Mouse (Mus musculus): ENCODE data around the gene Nfe2l1. TPM values are rescaled to one million over a fixed set of nuclear protein-coding genes. Genes with fewer than 3 reads are reported as not detected.

Nfe2l1 gene
- polyA plus RNA-seq, 1 experiment from 2014 or later, result 51.8 TPM

- H3K27me3 ChIP-seq (replicated peaks; ENCODE audit: insufficient read depth, low read length), result no peaks in the 10 kb centered on the region
- H3K9ac ChIP-seq (replicated peaks; ENCODE audit: low read depth), result no peak overlapping the region
- H3K27ac ChIP-seq (ENCODE audit: low read length), result no peak overlapping the region
- H3K36me3 ChIP-seq (ENCODE audit: insufficient read depth, low read length), result peaks cover 46% of the 10 kb centered on the region
- peaks cover 32% of the 10 kb centered on the region; the same call in 1 of the 2 replicates for H3K4me1 ChIP-seq (ENCODE audit: insufficient read depth, low read depth, low read length)
- no peak for ATAC-seq
- no peaks in the 10 kb centered on the region for H3K9me3 ChIP-seq (ENCODE audit: low read length)
- TF ChIP-seq CTCF (IDR thresholded peaks at IDR 0.05) (no peak), EP300 (IDR thresholded peaks at IDR 0.05) (no peak)
- DNase-seq (ENCODE audit: low spot score), result no peak
- no peak overlapping the region for H3K4me3 ChIP-seq (ENCODE audit: low read depth, low read length)
- WGBS, result 87% methylated on average over 10 of the region's 10 CpGs
- no peak overlapping the region for H3K4me2 ChIP-seq (replicated peaks; ENCODE audit: low read depth, low read length)
Measured at GRCm38 (mm10) chr11:96821956-96822355, 7.8 kb downstream of the Nfe2l1 start.

GRCm38 (mm10) chr11:96818128-96818710, 11.5 kb downstream of the Nfe2l1 start:
- Histone ChIP-seq H3K9ac (replicated peaks; ENCODE audit: low read depth) (no peak overlapping the region), H3K4me1 (ENCODE audit: insufficient read depth, low read depth, low read length) (0 out of 2 replicates have a peak, but pooled peaks cover under 1% of the 10 kb centered on the region), H3K4me2 (replicated peaks; ENCODE audit: low read depth, low read length) (no peak overlapping the region), H3K9me3 (ENCODE audit: low read length) (no peaks in the 10 kb centered on the region), H3K36me3 (ENCODE audit: insufficient read depth, low read length) (peaks cover 46% of the 10 kb centered on the region), H3K4me3 (ENCODE audit: low read depth, low read length) (no peak overlapping the region), H3K27me3 (replicated peaks; ENCODE audit: insufficient read depth, low read length) (no peaks in the 10 kb centered on the region), H3K27ac (ENCODE audit: low read length) (no peak overlapping the region)
- WGBS, result 80% methylated on average over 8 of the region's 8 CpGs
- no peak for DNase-seq (ENCODE audit: low spot score)
- ATAC-seq, result no peak
- TF ChIP-seq EP300 (IDR thresholded peaks at IDR 0.05), result no peak

GRCm38 (mm10) chr11:96816979-96817378, 12.8 kb downstream of the Nfe2l1 start:
- Histone ChIP-seq H3K9ac (replicated peaks; ENCODE audit: low read depth) (no peak overlapping the region), H3K27ac (ENCODE audit: low read length) (no peak overlapping the region), H3K4me1 (ENCODE audit: insufficient read depth, low read depth, low read length) (no peaks in the 10 kb centered on the region), H3K36me3 (ENCODE audit: insufficient read depth, low read length) (peaks cover 42% of the 10 kb centered on the region), H3K9me3 (ENCODE audit: low read length) (no peaks in the 10 kb centered on the region), H3K4me2 (replicated peaks; ENCODE audit: low read depth, low read length) (no peak overlapping the region), H3K4me3 (ENCODE audit: low read depth, low read length) (no peak overlapping the region), H3K27me3 (replicated peaks; ENCODE audit: insufficient read depth, low read length) (no peaks in the 10 kb centered on the region)
- ATAC-seq (no peak), DNase-seq (ENCODE audit: low spot score) (no peak)
- no peak for TF ChIP-seq CTCF (IDR thresholded peaks at IDR 0.05)
- no peak for TF ChIP-seq EP300 (IDR thresholded peaks at IDR 0.05)
- WGBS, result 79% methylated on average over 5 of the region's 5 CpGs

- Histone ChIP-seq H3K36me3 (ENCODE audit: insufficient read depth, low read length) (peaks cover 37% of the 10 kb centered on the region), H3K9me3 (ENCODE audit: low read length) (no peaks in the 10 kb centered on the region), H3K4me2 (replicated peaks; ENCODE audit: low read depth, low read length) (no peak overlapping the region), H3K4me1 (ENCODE audit: insufficient read depth, low read depth, low read length) (no peaks in the 10 kb centered on the region), H3K27me3 (replicated peaks; ENCODE audit: insufficient read depth, low read length) (no peaks in the 10 kb centered on the region), H3K9ac (replicated peaks; ENCODE audit: low read depth) (no peak overlapping the region), H3K4me3 (ENCODE audit: low read depth, low read length) (no peak overlapping the region), H3K27ac (ENCODE audit: low read length) (no peak overlapping the region)
- no peak for ATAC-seq
- 93% methylated on average over 1 of the region's 1 CpGs for WGBS
- DNase-seq (ENCODE audit: low spot score), result no peak
- no peak for TF ChIP-seq EP300 (IDR thresholded peaks at IDR 0.05)
- no peak for TF ChIP-seq CTCF (IDR thresholded peaks at IDR 0.05)
Measured at GRCm38 (mm10) chr11:96816494-96816893, 13.3 kb downstream of the Nfe2l1 start.

- Histone ChIP-seq H3K36me3 (ENCODE audit: insufficient read depth, low read length) (peaks cover 31% of the 10 kb centered on the region), H3K9me3 (ENCODE audit: low read length) (no peaks in the 10 kb centered on the region), H3K27me3 (replicated peaks; ENCODE audit: insufficient read depth, low read length) (no peaks in the 10 kb centered on the region), H3K4me2 (replicated peaks; ENCODE audit: low read depth, low read length) (no peak overlapping the region), H3K4me1 (ENCODE audit: insufficient read depth, low read depth, low read length) (no peaks in the 10 kb centered on the region), H3K27ac (ENCODE audit: low read length) (no peak overlapping the region), H3K4me3 (ENCODE audit: low read depth, low read length) (no peak overlapping the region), H3K9ac (replicated peaks; ENCODE audit: low read depth) (no peak overlapping the region)
- WGBS, result 98% methylated on average over 2 of the region's 2 CpGs
- ATAC-seq, result no peak
- TF ChIP-seq EP300 (IDR thresholded peaks at IDR 0.05), result no peak
- no peak for TF ChIP-seq CTCF (IDR thresholded peaks at IDR 0.05)
- no peak for DNase-seq (ENCODE audit: low spot score)
Measured at GRCm38 (mm10) chr11:96815895-96816294, 13.9 kb downstream of the Nfe2l1 start.

- DNase-seq (ENCODE audit: low spot score), result no peak
- Histone ChIP-seq H3K4me3 (ENCODE audit: low read depth, low read length) (no peak overlapping the region), H3K27ac (ENCODE audit: low read length) (no peak overlapping the region), H3K9me3 (ENCODE audit: low read length) (no peaks in the 10 kb centered on the region), H3K4me1 (ENCODE audit: insufficient read depth, low read depth, low read length) (no peaks in the 10 kb centered on the region), H3K27me3 (replicated peaks; ENCODE audit: insufficient read depth, low read length) (no peaks in the 10 kb centered on the region), H3K36me3 (ENCODE audit: insufficient read depth, low read length) (peaks cover 25% of the 10 kb centered on the region), H3K9ac (replicated peaks; ENCODE audit: low read depth) (no peak overlapping the region), H3K4me2 (replicated peaks; ENCODE audit: low read depth, low read length) (no peak overlapping the region)
- 73% methylated on average over 2 of the region's 2 CpGs for WGBS
- ATAC-seq, result no peak
- TF ChIP-seq CTCF (IDR thresholded peaks at IDR 0.05) (no peak), EP300 (IDR thresholded peaks at IDR 0.05) (no peak)
Measured at GRCm38 (mm10) chr11:96814443-96814842, 15.3 kb downstream of the Nfe2l1 start.

DNA sequence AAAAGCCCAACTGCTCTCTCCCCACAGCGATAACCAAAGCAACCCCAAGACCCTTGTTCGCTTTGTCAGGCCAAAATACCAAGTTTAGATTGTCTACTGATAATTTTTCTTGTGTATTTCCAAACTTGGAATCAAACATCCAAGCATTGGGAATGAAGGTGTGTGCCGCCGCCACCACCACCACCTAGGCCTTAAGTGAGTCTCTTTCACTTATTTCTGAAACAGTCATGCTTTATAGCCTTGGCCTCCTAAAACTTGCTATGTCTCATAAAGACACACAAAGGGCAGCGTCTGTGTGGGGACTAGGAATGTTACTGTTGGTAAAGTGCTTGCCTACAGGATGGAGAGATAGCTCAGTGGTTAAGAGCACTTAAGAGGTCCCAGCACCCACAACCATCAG, 15.8 kb downstream of the Nfe2l1 start:
- Histone ChIP-seq H3K27ac (ENCODE audit: low read length) (no peak overlapping the region), H3K27me3 (replicated peaks; ENCODE audit: insufficient read depth, low read length) (no peaks in the 10 kb centered on the region), H3K36me3 (ENCODE audit: insufficient read depth, low read length) (peaks cover 23% of the 10 kb centered on the region), H3K4me3 (ENCODE audit: low read depth, low read length) (no peak overlapping the region), H3K4me1 (ENCODE audit: insufficient read depth, low read depth, low read length) (no peaks in the 10 kb centered on the region), H3K9me3 (ENCODE audit: low read length) (no peaks in the 10 kb centered on the region), H3K9ac (replicated peaks; ENCODE audit: low read depth) (no peak overlapping the region), H3K4me2 (replicated peaks; ENCODE audit: low read depth, low read length) (no peak overlapping the region)
- DNase-seq (ENCODE audit: low spot score) (no peak), ATAC-seq (no peak)
- WGBS, result 87% methylated on average over 5 of the region's 5 CpGs
- no peak for TF ChIP-seq CTCF (IDR thresholded peaks at IDR 0.05)
- no peak for TF ChIP-seq EP300 (IDR thresholded peaks at IDR 0.05)
